Mouse (Mus musculus) lung, embryonic 16.5 days (tissue): ENCODE results near the gene Cenpa. TPM values are rescaled to one million over a fixed set of nuclear protein-coding genes. Genes with fewer than 3 reads are reported as not detected.
"Not testable (repeated sequence)": the region's sequence is repeated elsewhere in the genome, so short reads cannot be mapped to it uniquely, and the experiment has no call there.

Source experiments
- ATAC-seq: fragments of 200-750 bp; cut with Nextera tagmentation; 2 replicates; pipeline ENCODE4 v1.8.0; 2017; ENCODE audit warnings: low read depth, mild to moderate bottlenecking, moderate library complexity
- H3K27ac ChIP-seq: fragments of 300-500 bp; sonication (generic); 2 replicates; pipeline ENCODE4 v1.5.1; 2014; ENCODE audit warnings: mild to moderate bottlenecking, control low read depth, low read length
- H3K27me3 ChIP-seq: fragments of 300-500 bp; sonication (generic); 2 replicates; pipeline ENCODE4 v1.6.1; 2014; ENCODE audit warnings: low read depth, low read length, mixed read lengths; ENCODE audit not compliant: control insufficient read depth, insufficient read depth
- H3K36me3 ChIP-seq: fragments of 300-500 bp; sonication (generic); 2 replicates; pipeline ENCODE4 v1.6.1; 2014; ENCODE audit warnings: low read length; ENCODE audit not compliant: control insufficient read depth, insufficient read depth
- H3K4me1 ChIP-seq: fragments of 300-500 bp; sonication (generic); replicated peaks from 2 replicates; pipeline ENCODE4 v1.6.1; 2014; ENCODE audit warnings: low read length, mixed read lengths; ENCODE audit not compliant: control insufficient read depth, insufficient read depth
- H3K4me2 ChIP-seq: fragments of 300-500 bp; sonication (generic); 2 replicates; pipeline ENCODE4 v1.6.1; 2014; ENCODE audit warnings: low read depth, low read length, control low read depth
- H3K4me3 ChIP-seq: fragments of 300-500 bp; sonication (generic); 2 replicates; pipeline ENCODE4 v1.5.1; 2014; ENCODE audit warnings: mild to moderate bottlenecking, low read length, control low read depth
- H3K9ac ChIP-seq: fragments of 300-500 bp; sonication (generic); 2 replicates; pipeline ENCODE4 v1.6.1; 2014; ENCODE audit warnings: low read length, control low read depth
- H3K9me3 ChIP-seq: fragments of 300-500 bp; sonication (generic); 2 replicates; pipeline ENCODE4 v1.6.1; 2016; ENCODE audit warnings: low read length; ENCODE audit not compliant: control insufficient read depth
- WGBS: fragments of 180-500 bp; shearing (Covaris S2); extraction: QIAGEN DNeasy Blood & Tissue Kit; methylation state at CpG from one replicate; pipeline ENCODE4 v1.1.7; 2014; 5-methylcytosine and 5-hydroxymethylcytosine counted together
- polyA plus RNA-seq: library from polyadenylated mRNA; unstranded; fragments of >200 nt; fragmentation: Nextera tagmentation; extraction: Ambion mirVana; gene quantifications from 2 replicates; pipeline ENCODE4 v1.2.1, GENCODE M21; 2015

Cenpa gene
- polyA plus RNA-seq, 1 experiment from 2014 or later: 298 TPM

GRCm38 (mm10) chr5:30667686-30668085, 1.1 kb downstream of the Cenpa start:
- Histone ChIP-seq H3K36me3 (peaks cover 21% of the 10 kb centered on the region), H3K27ac (no peak overlapping the region), H3K9ac (peak overlapping the region; percentile 91), H3K27me3 (no peaks in the 10 kb centered on the region), H3K9me3 (no peaks in the 10 kb centered on the region), H3K4me3 (peak overlapping the region; percentile 98), H3K4me1 (peaks cover 17% of the 10 kb centered on the region), H3K4me2 (peak overlapping the region; percentile 61)
- ATAC-seq: no peak
- 1% methylated on average over 3 of the region's 3 CpGs for WGBS

GRCm38 (mm10) chr5:30668637-30669495, 2.3 kb downstream of the Cenpa start:
- Histone ChIP-seq H3K4me1 (peaks cover 17% of the 10 kb centered on the region), H3K9me3 (no peaks in the 10 kb centered on the region), H3K27me3 (no peaks in the 10 kb centered on the region), H3K4me2 (peak overlapping the region; percentile 61), H3K4me3 (peak overlapping the region; percentile 98), H3K36me3 (peaks cover 30% of the 10 kb centered on the region), H3K27ac (no peak overlapping the region), H3K9ac (no peak overlapping the region)
- no peak for ATAC-seq
- WGBS: 85% methylated on average over 9 of the region's 9 CpGs

- Histone ChIP-seq H3K4me2 (no peak overlapping the region), H3K36me3 (peaks cover 33% of the 10 kb centered on the region)
- 63% methylated on average over 3 of the region's 3 CpGs for WGBS
Observed at GRCm38 (mm10) chr5:30669496-30669830, 2.9 kb downstream of the Cenpa start.

GRCm38 (mm10) chr5:30670091-30670490, 3.5 kb downstream of the Cenpa start:
- Histone ChIP-seq H3K9me3 (no peaks in the 10 kb centered on the region), H3K36me3 (peaks cover 35% of the 10 kb centered on the region), H3K4me2 (no peak overlapping the region), H3K9ac (no peak overlapping the region), H3K27ac (no peak overlapping the region), H3K4me3 (no peak overlapping the region), H3K27me3 (no peaks in the 10 kb centered on the region), H3K4me1 (peaks cover 17% of the 10 kb centered on the region)
- 86% methylated on average over 7 of the region's 7 CpGs for WGBS
- ATAC-seq: no peak

More at GRCm38 (mm10) chr5:30669496-30669830, 2.9 kb downstream of the Cenpa start:
- H3K4me3 ChIP-seq: no peak overlapping the region
- no peaks in the 10 kb centered on the region for H3K9me3 ChIP-seq
- H3K4me1 ChIP-seq: peaks cover 17% of the 10 kb centered on the region
- H3K27me3 ChIP-seq: no peaks in the 10 kb centered on the region
- no peak overlapping the region for H3K27ac ChIP-seq
- no peak for ATAC-seq
- H3K9ac ChIP-seq: no peak overlapping the region

- peaks cover 48% of the 10 kb centered on the region for H3K36me3 ChIP-seq
Observed at GRCm38 (mm10) chr5:30674001-30674400, 7.4 kb downstream of the Cenpa start.

GRCm38 (mm10) chr5:30676800-30677199, 10.2 kb downstream of the Cenpa start:
- H3K36me3 ChIP-seq: peaks cover 36% of the 10 kb centered on the region
- H3K4me1 ChIP-seq: no peaks in the 10 kb centered on the region
- no peaks in the 10 kb centered on the region for H3K9me3 ChIP-seq
- no peak overlapping the region for H3K4me2 ChIP-seq
- no peak overlapping the region for H3K9ac ChIP-seq
- no peak for ATAC-seq
- H3K27me3 ChIP-seq: no peaks in the 10 kb centered on the region
- no peak overlapping the region for H3K27ac ChIP-seq
- H3K4me3 ChIP-seq: no peak overlapping the region
- WGBS: 87% methylated on average over 7 of the region's 7 CpGs

More at GRCm38 (mm10) chr5:30674001-30674400, 7.4 kb downstream of the Cenpa start:
- no peak overlapping the region for H3K4me2 ChIP-seq
- no peaks in the 10 kb centered on the region for H3K9me3 ChIP-seq
- H3K4me3 ChIP-seq: no peak overlapping the region
- no peaks in the 10 kb centered on the region for H3K27me3 ChIP-seq
- H3K4me1 ChIP-seq: peaks cover 2% of the 10 kb centered on the region; the same call in 1 of the 2 replicates
- no peak overlapping the region for H3K9ac ChIP-seq
- H3K27ac ChIP-seq: no peak overlapping the region
- WGBS: 57% methylated on average over 7 of the region's 7 CpGs
- no peak for ATAC-seq

GRCm38 (mm10) chr5:30678069-30678468, 11.5 kb downstream of the Cenpa start:
- H3K4me3 ChIP-seq, H3K9ac ChIP-seq, H3K4me1 ChIP-seq, ATAC-seq, H3K9me3 ChIP-seq, H3K4me2 ChIP-seq, H3K27ac ChIP-seq, H3K27me3 ChIP-seq: not testable (repeated sequence)
- WGBS: 92% methylated on average over 3 of the region's 3 CpGs
- peaks cover 24% of the 10 kb centered on the region for H3K36me3 ChIP-seq

- Histone ChIP-seq H3K27me3 (no peaks in the 10 kb centered on the region), H3K4me3 (no peak overlapping the region), H3K4me1 (no peaks in the 10 kb centered on the region), H3K36me3 (peaks cover 18% of the 10 kb centered on the region), H3K9me3 (no peaks in the 10 kb centered on the region), H3K9ac (no peak overlapping the region), H3K4me2 (no peak overlapping the region), H3K27ac (no peak overlapping the region)
- ATAC-seq: no peak
- 96% methylated on average over 4 of the region's 4 CpGs for WGBS
Observed at GRCm38 (mm10) chr5:30678722-30679296, 12.2 kb downstream of the Cenpa start.

GRCm38 (mm10) chr5:30679593-30679992, 13.0 kb downstream of the Cenpa start:
- Histone ChIP-seq H3K36me3 (peaks cover 16% of the 10 kb centered on the region), H3K27me3 (no peaks in the 10 kb centered on the region), H3K4me3 (no peak overlapping the region), H3K27ac (no peak overlapping the region), H3K9ac (no peak overlapping the region), H3K4me2 (no peak overlapping the region), H3K4me1 (no peaks in the 10 kb centered on the region), H3K9me3 (no peaks in the 10 kb centered on the region)
- no peak for ATAC-seq
- WGBS: 79% methylated on average over 5 of the region's 5 CpGs
